Mouse (Mus musculus): ENCODE data around the gene Tdo2.

Gene Tdo2

GRCm38 (mm10) chr3:81976102-81976501, at the start of gene Tdo2:
TSS of gene Tdo2 (minus strand) at chr3:81976202.
- DNase-seq, result no peak

DNA sequence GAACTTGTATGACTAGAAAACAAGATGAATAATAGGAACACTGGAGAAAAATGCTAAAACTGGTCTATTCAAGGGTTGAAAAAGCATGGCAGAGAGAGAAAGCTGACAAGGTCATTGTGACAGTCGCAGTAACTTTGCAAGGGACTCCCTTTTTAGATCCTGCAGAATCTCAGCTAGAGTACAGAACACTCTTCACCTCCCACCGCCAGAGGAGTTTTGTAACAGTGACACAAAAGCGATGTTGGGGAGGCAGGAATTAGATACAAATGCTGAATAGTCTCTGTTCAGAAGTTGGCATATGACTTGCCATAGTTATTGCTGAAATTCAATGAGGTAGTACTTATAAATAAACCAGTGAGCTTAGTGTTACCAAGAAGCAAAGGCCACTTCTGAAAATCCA, 47.1 kb upstream of the Tdo2 start:
- no peak for DNase-seq

GRCm38 (mm10) chr3:82022421-82022920, 46.5 kb upstream of the Tdo2 start:
- no peak for DNase-seq

DNA sequence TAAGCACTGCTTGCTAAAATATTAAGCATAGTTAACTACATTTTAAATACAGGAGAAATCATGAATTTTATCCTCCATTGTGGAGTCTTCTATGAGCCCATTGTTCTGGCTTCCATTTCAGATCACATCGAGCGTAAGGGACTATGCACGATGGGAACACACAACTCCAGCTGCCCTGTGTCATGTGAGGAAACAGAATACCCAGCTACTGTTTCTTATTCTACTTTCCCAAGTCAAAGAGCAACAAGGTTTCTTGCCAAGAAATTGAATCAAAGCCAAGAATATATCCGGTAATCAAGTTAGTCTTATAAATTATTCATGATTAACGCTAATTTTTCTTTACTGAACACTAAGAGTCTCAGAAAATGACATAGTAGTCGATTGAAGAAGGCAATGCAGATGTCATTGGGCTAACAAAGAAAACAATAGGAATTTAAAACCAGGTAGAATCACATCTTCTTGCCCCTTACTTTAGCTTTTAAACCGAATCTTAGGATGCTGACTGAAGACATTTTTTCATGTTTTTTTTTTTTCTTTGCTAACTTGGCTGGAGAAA, 38.2 kb upstream of the Tdo2 start:
- no peak for DNase-seq

DNA sequence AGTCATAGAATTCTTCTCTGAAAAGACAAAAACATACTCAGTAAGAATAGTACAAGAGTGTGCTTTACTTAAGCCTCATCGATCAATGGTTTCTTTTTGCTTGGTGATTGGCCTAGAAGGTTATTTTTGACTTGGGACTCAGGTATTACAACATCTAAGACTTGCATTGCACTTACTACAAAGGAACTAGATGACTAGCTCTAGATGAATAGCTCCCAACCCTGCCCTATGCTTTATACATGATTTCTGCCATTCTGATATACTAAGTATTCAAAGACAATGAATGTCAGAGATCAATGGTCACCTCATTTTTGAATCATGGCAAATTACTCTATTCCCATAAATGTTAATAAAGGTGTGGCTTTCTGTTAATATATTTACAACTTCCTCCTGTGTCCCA, 31.0 kb upstream of the Tdo2 start:
- no peak for DNase-seq

DNA sequence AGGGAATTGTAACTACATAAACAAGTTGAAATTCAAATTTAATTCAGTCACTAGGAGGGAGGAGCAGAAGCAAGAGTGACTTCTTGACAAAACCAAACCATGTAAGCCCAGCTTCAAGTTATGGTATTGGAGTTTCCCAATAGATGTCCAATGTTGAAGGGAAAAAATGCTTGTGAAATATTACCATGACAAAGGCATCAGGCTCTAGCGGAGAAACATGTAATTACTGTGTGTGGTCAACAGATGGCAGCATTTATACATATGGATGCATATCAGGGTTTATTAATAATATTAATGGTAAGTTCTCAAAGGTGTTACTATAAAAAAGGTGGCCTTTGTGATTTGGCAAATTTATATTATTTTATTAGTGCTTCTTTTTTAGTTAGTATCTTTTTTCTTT, 20.0 kb upstream of the Tdo2 start:
- DNase-seq, result no peak

DNA sequence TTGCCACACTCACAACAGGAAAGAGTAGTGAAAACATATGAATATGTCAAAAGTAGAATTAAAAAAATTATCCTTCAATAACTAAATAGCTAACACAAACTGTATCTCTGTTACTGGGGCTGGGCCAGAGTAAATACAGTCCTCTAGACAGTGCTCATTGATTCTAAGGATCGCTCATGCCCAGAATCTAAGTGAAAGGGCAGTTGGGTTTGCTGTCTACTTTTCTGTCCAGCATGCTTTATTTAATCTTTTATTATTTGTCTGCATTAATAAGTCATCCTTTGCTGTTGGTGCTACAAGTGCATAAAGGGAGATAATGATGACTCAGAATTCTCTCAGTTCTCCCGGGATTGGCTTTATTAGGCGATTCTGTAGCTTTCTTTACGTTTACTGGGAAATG, 19.4 kb upstream of the Tdo2 start:
- DNase-seq, result no peak

GRCm38 (mm10) chr3:81990531-81990930, 14.5 kb upstream of the Tdo2 start:
- DNase-seq, result no peak

- DNase-seq, result no peak
Measured at GRCm38 (mm10) chr3:81989692-81990141, 13.7 kb upstream of the Tdo2 start.

DNA sequence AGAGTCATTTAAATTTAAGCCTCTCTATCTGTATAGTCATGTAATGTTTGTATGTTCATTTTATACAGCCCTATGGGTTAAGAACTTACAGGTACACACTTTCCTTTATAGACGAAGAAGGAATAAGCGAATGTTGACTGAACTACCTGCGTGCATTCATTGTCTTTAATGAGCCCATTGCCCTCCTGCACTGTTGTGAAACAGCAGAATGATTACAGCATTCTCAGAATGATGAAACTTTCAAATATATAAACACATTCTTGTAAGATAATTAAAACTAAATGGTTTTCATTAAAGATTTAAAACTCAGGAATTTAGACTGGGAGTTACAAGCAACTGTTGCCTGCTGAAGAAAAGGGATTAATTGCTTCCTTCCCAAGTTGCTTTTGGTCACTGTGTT, 11.6 kb upstream of the Tdo2 start:
- no peak for DNase-seq

- DNase-seq, result no peak
Measured at GRCm38 (mm10) chr3:81986103-81986502, 10.1 kb upstream of the Tdo2 start.

GRCm38 (mm10) chr3:81985100-81985499, 9.1 kb upstream of the Tdo2 start:
- no peak for DNase-seq

- DNase-seq, result no peak
Measured at GRCm38 (mm10) chr3:81983120-81983895, 7.3 kb upstream of the Tdo2 start.

GRCm38 (mm10) chr3:81981990-81982389, 6.0 kb upstream of the Tdo2 start, which contains the start of gene Asic5:
TSS of gene Asic5 (plus strand) at chr3:81982290.
- DNase-seq, result no peak

DNA sequence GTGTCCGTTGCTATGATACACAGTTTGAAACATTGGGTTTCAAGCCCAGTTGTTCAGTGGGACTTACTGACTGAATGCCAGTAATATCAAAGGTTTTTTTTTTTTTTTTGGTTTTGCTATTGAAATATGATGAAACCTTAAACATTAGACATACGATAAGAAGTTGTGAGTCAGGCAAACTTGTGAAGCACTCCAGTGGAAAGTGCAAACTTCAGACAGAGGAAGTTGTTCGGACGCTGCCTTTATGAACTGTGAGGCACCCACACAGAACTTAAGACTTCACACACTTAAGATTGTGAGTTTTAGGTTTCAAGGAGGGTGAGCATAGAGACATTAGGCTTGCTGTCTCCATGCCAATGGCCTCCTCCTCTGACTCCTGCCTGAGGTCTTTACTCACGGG, 5.6 kb upstream of the Tdo2 start:
- DNase-seq, result no peak

GRCm38 (mm10) chr3:81975607-81976006, 395 bp downstream of the Tdo2 start:
- no peak for DNase-seq

DNA sequence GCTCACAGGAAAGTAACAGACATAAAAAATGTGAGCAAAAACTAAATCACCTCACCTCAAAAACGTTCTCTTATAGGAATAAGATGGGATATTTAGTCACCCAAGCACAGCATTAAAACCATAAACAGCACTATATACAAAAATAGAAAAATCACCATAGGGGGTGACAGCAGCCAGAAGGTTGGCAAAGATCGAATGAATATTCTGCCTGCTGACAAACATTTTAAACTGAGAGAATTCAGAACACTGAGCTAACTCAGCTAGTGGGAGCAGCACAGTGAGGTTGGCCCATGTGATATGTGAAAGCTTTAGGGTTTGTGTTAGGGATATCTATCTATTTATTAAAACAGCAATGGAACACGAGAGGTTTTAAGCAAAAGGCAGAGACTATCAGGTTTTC, 11.4 kb downstream of the Tdo2 start:
- DNase-seq, result no peak

- no peak for DNase-seq
Measured at GRCm38 (mm10) chr3:81963768-81964167, 12.2 kb downstream of the Tdo2 start.

DNA sequence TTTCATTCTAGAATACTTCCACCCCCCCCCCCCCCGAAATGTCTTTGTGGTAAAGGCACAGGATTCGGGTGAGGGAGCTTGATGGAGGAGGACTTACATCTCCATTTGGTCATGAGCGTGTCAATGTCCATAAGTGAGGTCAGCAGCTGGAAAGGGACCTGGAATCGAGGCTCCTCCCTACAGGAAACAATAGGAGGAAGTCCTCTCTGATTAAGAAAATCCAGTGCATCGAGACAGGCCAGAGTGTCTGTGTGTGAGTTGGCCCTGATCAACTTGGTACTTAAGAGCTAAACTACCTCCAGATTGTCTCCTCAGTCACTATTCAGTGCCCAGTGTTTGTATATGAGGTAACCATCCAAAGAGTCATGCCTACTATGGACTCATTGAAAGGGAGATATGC, 14.7 kb downstream of the Tdo2 start:
- no peak for DNase-seq

DNA sequence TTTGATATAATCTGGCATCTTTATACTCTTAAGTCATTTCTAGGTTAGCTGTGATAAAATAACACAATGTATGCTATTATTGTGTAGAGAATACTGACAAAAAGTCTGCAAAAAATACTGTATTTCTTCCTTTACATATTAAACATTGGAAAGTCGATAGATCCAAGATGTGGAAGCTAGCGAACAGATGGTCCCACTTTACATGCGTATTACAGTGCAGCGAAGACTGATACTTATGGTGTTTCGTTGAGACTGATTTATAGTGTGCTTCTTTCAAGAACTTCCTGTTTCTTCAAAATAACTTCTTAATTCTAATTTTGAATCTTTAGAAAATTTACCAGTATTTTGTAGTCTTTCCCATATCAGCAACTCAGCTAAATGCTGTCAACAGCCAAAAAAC, 18.5 kb downstream of the Tdo2 start:
- no peak for DNase-seq

GRCm38 (mm10) chr3:81951785-81952184, 24.2 kb downstream of the Tdo2 start:
- DNase-seq, result no peak

DNA sequence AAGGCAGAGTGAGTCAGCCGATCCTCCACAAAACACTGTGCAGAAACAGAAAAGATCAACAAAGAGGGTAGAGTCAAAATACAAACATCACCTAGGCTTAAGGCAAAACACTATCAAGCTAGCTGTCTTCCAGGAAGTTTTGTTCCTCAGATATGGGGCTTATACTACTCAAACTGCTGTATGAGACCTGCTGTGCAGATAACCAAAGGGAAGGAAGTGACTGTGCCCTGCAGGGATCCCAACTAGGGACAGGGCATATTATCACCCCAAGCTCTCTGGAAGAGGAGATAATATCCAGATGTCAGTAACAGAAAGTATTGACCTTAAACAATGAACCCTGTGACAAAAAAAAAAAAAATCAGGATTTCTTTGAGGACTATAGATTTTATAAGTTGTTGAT, 27.0 kb downstream of the Tdo2 start:
- DNase-seq, result no peak

DNA sequence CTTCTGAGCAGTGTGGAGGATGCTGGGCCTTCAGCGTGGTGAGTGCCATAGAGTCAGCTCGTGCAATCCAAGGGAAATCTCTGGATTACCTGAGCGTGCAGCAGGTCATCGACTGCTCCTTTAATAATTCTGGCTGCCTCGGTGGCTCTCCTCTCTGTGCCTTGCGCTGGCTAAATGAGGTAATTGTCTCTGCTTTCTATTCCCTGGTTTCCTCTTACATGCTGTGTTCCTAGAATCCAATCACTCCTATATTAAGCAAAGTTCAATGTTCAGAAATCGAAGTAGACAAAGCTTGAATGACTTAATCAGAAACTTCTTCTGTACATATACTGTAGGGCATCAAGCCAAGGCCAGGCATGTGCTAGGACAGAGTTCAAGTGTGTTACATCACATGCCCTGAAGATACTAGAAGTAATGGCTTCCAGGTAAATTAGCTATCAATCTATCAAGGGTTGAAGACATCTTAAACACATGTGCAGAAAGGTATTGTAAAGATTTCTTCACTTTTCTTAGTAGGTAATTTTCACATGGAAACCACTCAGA, 31.1 kb downstream of the Tdo2 start:
- no peak for DNase-seq

DNA sequence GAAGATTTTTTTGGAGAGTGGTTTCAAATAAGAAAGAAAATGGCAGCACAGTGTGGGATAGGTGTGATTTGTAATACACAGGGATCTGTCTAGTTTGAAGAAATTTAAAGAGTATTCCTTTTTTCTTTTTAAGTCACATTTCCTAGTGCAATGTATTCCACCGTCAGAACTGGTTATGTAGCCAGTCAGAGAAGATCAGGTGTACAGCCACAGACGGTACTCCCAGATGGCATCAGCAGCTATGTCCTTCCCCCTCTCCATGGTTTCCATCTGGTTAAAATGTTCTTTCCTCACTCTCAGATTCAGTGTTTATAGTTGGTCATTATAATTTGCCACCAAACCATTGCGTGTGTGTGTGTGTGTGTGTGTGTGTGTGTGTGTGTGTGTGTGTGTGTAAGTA, 32.9 kb downstream of the Tdo2 start:
- DNase-seq, result no peak

Data from thymus, adult 18-20 months (tissue).